Mouse (Mus musculus): ENCODE results near the gene Map1b. TPM values are rescaled to one million over a fixed set of nuclear protein-coding genes. Genes with fewer than 3 reads are reported as not detected.

Gene Map1b
- total and polyA plus RNA-seq, 3 experiments: 2.1 to 14.6 (median 10.2) TPM

DNA sequence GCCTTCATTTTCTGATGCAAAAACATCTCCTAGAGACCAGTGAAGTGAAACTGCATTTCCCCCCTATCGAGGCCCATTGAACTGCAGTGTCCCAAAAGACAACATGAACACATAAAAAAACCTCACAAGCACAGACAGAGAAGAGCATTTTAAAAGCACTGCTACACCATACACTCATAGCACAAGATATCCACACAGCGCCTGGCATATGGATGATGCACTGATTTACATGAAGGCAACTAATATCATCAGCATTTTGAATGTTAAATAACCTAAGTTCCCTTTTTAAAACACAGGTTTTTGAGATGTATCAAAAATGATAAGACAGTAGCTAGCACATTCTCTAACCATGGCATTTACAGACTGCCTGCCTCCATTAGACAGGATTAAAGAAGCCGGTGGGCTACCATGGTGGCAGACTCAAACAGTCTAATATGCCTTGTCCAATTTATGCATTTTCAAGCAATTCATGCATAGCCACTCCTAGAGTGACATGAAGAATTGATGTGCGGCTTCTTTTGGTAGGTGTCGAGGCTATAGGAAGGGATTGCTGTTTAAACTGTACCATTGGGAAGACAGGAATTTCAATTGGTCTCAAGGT lies 22.9 kb downstream of the Map1b start:
- Histone ChIP-seq H3K36me3 (ENCODE audit: control insufficient read depth, insufficient read depth, low read length) (no peaks in the 10 kb centered on the region; the same call in 1 of the 2 replicates), H3K9ac (ENCODE audit: low read depth, low read length) (no peak overlapping the region), H3K79me2 (replicated peaks; ENCODE audit: control insufficient read depth, insufficient read depth, low read length) (no peaks in the 10 kb centered on the region), H3K27ac (no peak overlapping the region), H3K4me1 (ENCODE audit: control insufficient read depth, insufficient read depth, low read length) (no peaks in the 10 kb centered on the region), H3K4me3 (no peak overlapping the region), H3K27me3 (ENCODE audit: control insufficient read depth, insufficient read depth, low read length) (no peaks in the 10 kb centered on the region)
- no peak for DNase-seq
- WGBS: 90% methylated on average over 5 of the region's 5 CpGs
- no peak for TF ChIP-seq POLR2A (IDR thresholded peaks at IDR 0.05; ENCODE audit: insufficient read depth, low read depth, low read length)
- TF ChIP-seq CTCF (IDR thresholded peaks at IDR 0.05): no peak
- no peak for TF ChIP-seq EP300 (IDR thresholded peaks at IDR 0.05; ENCODE audit: insufficient read depth, low read depth, low read length)
- intact Hi-C loops (cut with DNase I): no loop called here

DNA sequence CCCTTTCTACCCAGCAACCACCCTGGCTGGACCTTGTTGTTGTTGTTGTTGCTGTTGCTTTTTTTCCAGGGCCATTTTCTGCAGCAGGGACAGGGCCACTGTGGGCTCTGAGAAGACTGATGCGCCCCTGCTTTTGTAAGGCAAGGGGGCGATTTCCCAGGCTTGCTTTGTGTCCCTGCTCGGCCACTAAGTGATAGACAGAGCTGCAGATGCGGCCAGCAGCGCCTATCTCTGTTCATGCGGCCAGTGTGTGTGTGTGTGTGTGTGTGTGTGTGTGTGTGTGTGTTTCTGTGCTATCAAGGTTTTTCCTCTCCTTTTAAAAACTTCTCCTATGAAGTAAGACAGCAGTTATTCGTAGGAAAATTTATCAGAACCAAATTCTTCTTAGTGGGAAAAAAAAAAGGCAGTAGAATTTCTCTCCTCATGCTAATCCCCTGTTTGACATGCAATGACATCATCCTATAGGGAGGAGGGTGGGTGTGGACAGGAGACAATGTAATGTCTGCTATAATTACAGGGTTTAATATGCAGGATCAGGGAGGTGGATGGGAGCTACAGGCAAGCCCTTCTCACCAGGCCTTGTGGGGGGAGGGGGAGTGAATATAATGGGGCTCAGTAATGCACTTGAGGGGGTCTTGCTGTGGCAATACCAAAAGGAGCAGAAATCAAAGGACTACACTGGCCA lies 23.6 kb downstream of the Map1b start:
- H3K4me3 ChIP-seq: no peak overlapping the region
- no peaks in the 10 kb centered on the region for H3K4me1 ChIP-seq (ENCODE audit: control insufficient read depth, insufficient read depth, low read length)
- no peak overlapping the region for H3K27ac ChIP-seq
- DNase-seq: no peak
- H3K79me2 ChIP-seq (replicated peaks; ENCODE audit: control insufficient read depth, insufficient read depth, low read length): no peaks in the 10 kb centered on the region
- WGBS: 59% methylated on average over 7 of the region's 7 CpGs
- H3K9ac ChIP-seq (ENCODE audit: low read depth, low read length): no peak overlapping the region
- TF ChIP-seq CTCF (IDR thresholded peaks at IDR 0.05): no peak
- TF ChIP-seq EP300 (IDR thresholded peaks at IDR 0.05; ENCODE audit: insufficient read depth, low read depth, low read length): no peak
- no peak for TF ChIP-seq POLR2A (IDR thresholded peaks at IDR 0.05; ENCODE audit: insufficient read depth, low read depth, low read length)
- H3K36me3 ChIP-seq (ENCODE audit: control insufficient read depth, insufficient read depth, low read length): no peaks in the 10 kb centered on the region; the same call in 1 of the 2 replicates
- no peaks in the 10 kb centered on the region for H3K27me3 ChIP-seq (ENCODE audit: control insufficient read depth, insufficient read depth, low read length)
- intact Hi-C loops (cut with DNase I): no loop called here

DNA sequence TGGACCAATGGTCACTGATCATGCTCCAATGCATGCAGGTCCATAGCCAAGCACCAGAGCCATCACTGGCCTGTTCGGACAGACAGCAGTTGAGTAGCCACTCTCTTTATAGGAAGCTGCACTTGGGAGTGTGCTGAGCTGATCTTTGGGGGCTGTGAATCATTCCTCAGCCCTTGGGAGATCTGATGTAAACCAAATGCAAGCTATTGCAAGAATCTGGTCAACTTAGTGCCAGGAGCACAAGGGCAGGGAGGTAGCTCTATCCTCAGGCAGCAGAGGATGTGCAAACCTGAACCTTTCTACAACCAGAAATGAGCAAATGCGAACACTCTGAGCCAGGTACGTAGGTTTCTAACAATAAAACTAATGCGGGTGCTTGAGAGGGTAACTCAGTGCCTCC lies 26.3 kb downstream of the Map1b start:
- no peak for TF ChIP-seq POLR2A (IDR thresholded peaks at IDR 0.05; ENCODE audit: insufficient read depth, low read depth, low read length)
- no peak for TF ChIP-seq EP300 (IDR thresholded peaks at IDR 0.05; ENCODE audit: insufficient read depth, low read depth, low read length)
- no peak for TF ChIP-seq CTCF (IDR thresholded peaks at IDR 0.05)
- WGBS: 98% methylated on average over 4 of the region's 4 CpGs
- no peaks in the 10 kb centered on the region for H3K79me2 ChIP-seq (replicated peaks; ENCODE audit: control insufficient read depth, insufficient read depth, low read length)
- DNase-seq: no peak
- no peak overlapping the region for H3K27ac ChIP-seq
- H3K36me3 ChIP-seq (ENCODE audit: control insufficient read depth, insufficient read depth, low read length): no peaks in the 10 kb centered on the region
- peaks cover 3% of the 10 kb centered on the region; the same call in 1 of the 2 replicates for H3K4me1 ChIP-seq (ENCODE audit: control insufficient read depth, insufficient read depth, low read length)
- H3K9ac ChIP-seq (ENCODE audit: low read depth, low read length): no peak overlapping the region
- intact Hi-C loops (cut with DNase I): loop anchor here (5.0 kb wide), 1 partner anchor 38 kb away; no protein-coding TSS in a partner anchor
- H3K27me3 ChIP-seq (ENCODE audit: control insufficient read depth, insufficient read depth, low read length): no peaks in the 10 kb centered on the region
- no peak overlapping the region for H3K4me3 ChIP-seq

DNA sequence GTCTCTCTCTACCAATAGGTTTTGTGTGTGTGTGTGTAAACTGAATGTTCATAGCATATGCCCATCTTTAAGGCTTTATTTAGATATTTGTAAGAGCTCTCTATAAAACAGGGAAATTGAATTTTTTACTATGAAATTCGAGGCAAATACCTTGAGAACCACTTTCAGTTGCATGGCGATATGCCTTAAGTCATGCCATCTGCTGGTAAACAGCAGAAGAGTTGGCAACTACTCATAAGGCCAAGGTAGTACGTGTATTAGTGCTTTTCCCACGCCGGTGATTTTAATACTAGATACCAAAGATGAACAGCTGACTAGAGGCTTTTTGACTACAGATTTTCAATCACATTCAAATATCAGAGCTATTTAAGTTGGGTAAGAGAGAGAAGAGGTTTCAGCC lies 27.2 kb downstream of the Map1b start:
- Histone ChIP-seq H3K27ac (no peak overlapping the region), H3K27me3 (ENCODE audit: control insufficient read depth, insufficient read depth, low read length) (no peaks in the 10 kb centered on the region), H3K4me1 (ENCODE audit: control insufficient read depth, insufficient read depth, low read length) (peaks cover 3% of the 10 kb centered on the region; the same call in 1 of the 2 replicates), H3K36me3 (ENCODE audit: control insufficient read depth, insufficient read depth, low read length) (no peaks in the 10 kb centered on the region), H3K9ac (ENCODE audit: low read depth, low read length) (no peak overlapping the region), H3K79me2 (replicated peaks; ENCODE audit: control insufficient read depth, insufficient read depth, low read length) (no peaks in the 10 kb centered on the region), H3K4me3 (no peak overlapping the region)
- intact Hi-C loops (cut with DNase I): loop anchor here (5.0 kb wide), 1 partner anchor 37 kb away; no protein-coding TSS in a partner anchor
- WGBS: 92% methylated on average over 5 of the region's 5 CpGs
- TF ChIP-seq CTCF (IDR thresholded peaks at IDR 0.05) (peak; percentile 29), EP300 (IDR thresholded peaks at IDR 0.05; ENCODE audit: insufficient read depth, low read depth, low read length) (no peak)
- no peak for DNase-seq

DNA sequence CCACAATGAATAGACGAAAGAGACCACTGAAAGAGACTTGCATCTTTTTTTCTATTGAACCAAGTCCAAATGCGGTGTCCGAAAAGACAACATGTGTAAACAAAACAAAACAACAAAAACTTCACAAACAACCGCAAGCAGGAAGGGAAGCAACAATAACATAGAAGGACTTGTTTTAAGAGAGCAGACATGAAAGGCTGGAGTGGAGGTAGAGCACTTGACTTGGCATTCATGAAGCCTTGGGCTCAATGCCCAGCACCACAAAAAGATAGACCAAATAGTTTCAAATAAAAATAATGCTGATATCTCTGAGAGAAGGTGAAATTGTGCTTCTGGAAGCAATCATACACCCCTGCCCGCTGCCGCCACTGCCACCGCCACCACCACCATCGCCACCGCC lies 30.5 kb downstream of the Map1b start:
- Histone ChIP-seq H3K9ac (ENCODE audit: low read depth, low read length) (no peak overlapping the region), H3K4me3 (no peak overlapping the region), H3K36me3 (ENCODE audit: control insufficient read depth, insufficient read depth, low read length) (no peaks in the 10 kb centered on the region), H3K79me2 (replicated peaks; ENCODE audit: control insufficient read depth, insufficient read depth, low read length) (no peaks in the 10 kb centered on the region), H3K27me3 (ENCODE audit: control insufficient read depth, insufficient read depth, low read length) (no peaks in the 10 kb centered on the region), H3K4me1 (ENCODE audit: control insufficient read depth, insufficient read depth, low read length) (peaks cover 9% of the 10 kb centered on the region), H3K27ac (peak overlapping the region; percentile 54; the same call in 1 of the 2 replicates)
- intact Hi-C loops (cut with DNase I): loop anchor here (5.0 kb wide), 1 partner anchor 34 kb away; no protein-coding TSS in a partner anchor
- 74% methylated on average over 9 of the region's 9 CpGs for WGBS
- TF ChIP-seq CTCF (IDR thresholded peaks at IDR 0.05): no peak
- TF ChIP-seq EP300 (IDR thresholded peaks at IDR 0.05; ENCODE audit: insufficient read depth, low read depth, low read length): no peak
- peak in 1 of 2 experiments; percentile 14 for DNase-seq

DNA sequence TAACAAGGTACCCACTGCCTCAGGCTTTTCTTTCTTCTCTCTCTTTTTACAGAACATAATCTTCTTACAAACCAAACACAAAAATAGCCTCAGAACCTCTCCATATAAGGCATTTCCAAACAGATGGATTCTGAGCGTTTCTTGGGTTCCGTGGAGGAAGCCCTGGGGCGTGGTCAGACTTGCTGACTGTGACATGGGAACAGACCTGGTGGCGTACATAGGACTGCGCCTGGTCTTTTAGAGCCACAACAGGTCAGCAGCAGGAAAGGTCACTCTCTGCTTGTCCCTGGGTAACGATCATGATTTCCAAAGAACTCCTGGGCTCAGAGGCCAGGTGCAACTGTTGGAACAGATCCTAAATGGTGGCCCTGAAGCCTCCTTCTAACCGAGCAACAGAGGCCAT lies 31.0 kb downstream of the Map1b start:
- Histone ChIP-seq H3K27me3 (ENCODE audit: control insufficient read depth, insufficient read depth, low read length) (no peaks in the 10 kb centered on the region), H3K4me1 (ENCODE audit: control insufficient read depth, insufficient read depth, low read length) (peaks cover 9% of the 10 kb centered on the region), H3K36me3 (ENCODE audit: control insufficient read depth, insufficient read depth, low read length) (no peaks in the 10 kb centered on the region), H3K9ac (ENCODE audit: low read depth, low read length) (no peak overlapping the region), H3K79me2 (replicated peaks; ENCODE audit: control insufficient read depth, insufficient read depth, low read length) (no peaks in the 10 kb centered on the region), H3K27ac (peak overlapping the region; percentile 54; the same call in 1 of the 2 replicates), H3K4me3 (no peak overlapping the region)
- TF ChIP-seq CTCF (IDR thresholded peaks at IDR 0.05) (no peak), POLR2A (IDR thresholded peaks at IDR 0.05; ENCODE audit: insufficient read depth, low read depth, low read length) (no peak), EP300 (IDR thresholded peaks at IDR 0.05; ENCODE audit: insufficient read depth, low read depth, low read length) (no peak)
- 65% methylated on average over 7 of the region's 7 CpGs for whole genome bisulfite sequencing
- DNase-seq: peak in 1 of 2 experiments; percentile 18
- intact Hi-C loops (cut with DNase I): loop anchor here (5.0 kb wide), 1 partner anchor 33 kb away; no protein-coding TSS in a partner anchor

All from heart, adult 2 months (tissue).